Mouse (Mus musculus): ENCODE results near the gene Papolb. TPM values are rescaled to one million over a fixed set of nuclear protein-coding genes. Genes with fewer than 3 reads are reported as not detected.

The Papolb gene
- polyA plus RNA-seq, 1 experiment: 0.31 TPM

- TF ChIP-seq CTCF (IDR thresholded peaks at IDR 0.05; ENCODE audit: extremely low read depth, insufficient read depth, low read length): no peak
- TF ChIP-seq POLR2A (IDR thresholded peaks at IDR 0.05; ENCODE audit: extremely low read depth, insufficient read depth, low read length): no peak
- H3K4me3 ChIP-seq (ENCODE audit: insufficient read depth, low read length): no peak overlapping the region
- no peak overlapping the region for H3K27ac ChIP-seq (ENCODE audit: insufficient read depth, low read length)
- peaks cover 2% of the 10 kb centered on the region; the same call in 1 of the 2 replicates for H3K4me1 ChIP-seq (ENCODE audit: control insufficient read depth, insufficient read depth, low read length)
Measured at GRCm38 (mm10) chr5:142504175-142504574, 25.7 kb downstream of the Papolb start.

- Histone ChIP-seq H3K4me3 (ENCODE audit: insufficient read depth, low read length) (no peak overlapping the region), H3K27ac (ENCODE audit: insufficient read depth, low read length) (no peak overlapping the region), H3K4me1 (ENCODE audit: control insufficient read depth, insufficient read depth, low read length) (peaks cover 2% of the 10 kb centered on the region; the same call in 1 of the 2 replicates)
- peak; percentile 93 for TF ChIP-seq CTCF (IDR thresholded peaks at IDR 0.05; ENCODE audit: extremely low read depth, insufficient read depth, low read length)
- TF ChIP-seq POLR2A (IDR thresholded peaks at IDR 0.05; ENCODE audit: extremely low read depth, insufficient read depth, low read length): no peak
Measured at GRCm38 (mm10) chr5:142502414-142502813, 27.5 kb downstream of the Papolb start.

- no peak overlapping the region for H3K27ac ChIP-seq (ENCODE audit: insufficient read depth, low read length)
- H3K4me3 ChIP-seq (ENCODE audit: insufficient read depth, low read length): no peak overlapping the region
- peaks cover 2% of the 10 kb centered on the region; the same call in 1 of the 2 replicates for H3K4me1 ChIP-seq (ENCODE audit: control insufficient read depth, insufficient read depth, low read length)
- no peak for TF ChIP-seq CTCF (IDR thresholded peaks at IDR 0.05; ENCODE audit: extremely low read depth, insufficient read depth, low read length)
- TF ChIP-seq POLR2A (IDR thresholded peaks at IDR 0.05; ENCODE audit: extremely low read depth, insufficient read depth, low read length): no peak
Measured at GRCm38 (mm10) chr5:142500918-142501317, 29.0 kb downstream of the Papolb start.

GRCm38 (mm10) chr5:142498964-142499363, 30.9 kb downstream of the Papolb start:
- Histone ChIP-seq H3K4me3 (ENCODE audit: insufficient read depth, low read length) (no peak overlapping the region), H3K4me1 (ENCODE audit: control insufficient read depth, insufficient read depth, low read length) (peaks cover under 1% of the 10 kb centered on the region; the same call in 1 of the 2 replicates), H3K27ac (ENCODE audit: insufficient read depth, low read length) (no peak overlapping the region)
- TF ChIP-seq POLR2A (IDR thresholded peaks at IDR 0.05; ENCODE audit: extremely low read depth, insufficient read depth, low read length) (no peak), CTCF (IDR thresholded peaks at IDR 0.05; ENCODE audit: extremely low read depth, insufficient read depth, low read length) (peak; percentile 72)

GRCm38 (mm10) chr5:142495321-142496096, 34.4 kb downstream of the Papolb start:
- Histone ChIP-seq H3K4me1 (ENCODE audit: control insufficient read depth, insufficient read depth, low read length) (no peaks in the 10 kb centered on the region), H3K4me3 (ENCODE audit: insufficient read depth, low read length) (no peak overlapping the region), H3K27ac (ENCODE audit: insufficient read depth, low read length) (no peak overlapping the region)
- no peak for TF ChIP-seq POLR2A (IDR thresholded peaks at IDR 0.05; ENCODE audit: extremely low read depth, insufficient read depth, low read length)

GRCm38 (mm10) chr5:142493307-142493706, 36.6 kb downstream of the Papolb start:
- no peak overlapping the region for H3K27ac ChIP-seq (ENCODE audit: insufficient read depth, low read length)
- TF ChIP-seq CTCF (IDR thresholded peaks at IDR 0.05; ENCODE audit: extremely low read depth, insufficient read depth, low read length) (no peak), POLR2A (IDR thresholded peaks at IDR 0.05; ENCODE audit: extremely low read depth, insufficient read depth, low read length) (no peak)
- H3K4me1 ChIP-seq (ENCODE audit: control insufficient read depth, insufficient read depth, low read length): no peaks in the 10 kb centered on the region
- H3K4me3 ChIP-seq (ENCODE audit: insufficient read depth, low read length): no peak overlapping the region

- TF ChIP-seq POLR2A (IDR thresholded peaks at IDR 0.05; ENCODE audit: extremely low read depth, insufficient read depth, low read length): no peak
- no peak for TF ChIP-seq CTCF (IDR thresholded peaks at IDR 0.05; ENCODE audit: extremely low read depth, insufficient read depth, low read length)
- Histone ChIP-seq H3K4me1 (ENCODE audit: control insufficient read depth, insufficient read depth, low read length) (no peaks in the 10 kb centered on the region), H3K27ac (ENCODE audit: insufficient read depth, low read length) (no peak overlapping the region), H3K4me3 (ENCODE audit: insufficient read depth, low read length) (no peak overlapping the region)
Measured at GRCm38 (mm10) chr5:142489955-142490707, 39.7 kb downstream of the Papolb start.

- no peak overlapping the region for H3K4me3 ChIP-seq (ENCODE audit: insufficient read depth, low read length)
- TF ChIP-seq CTCF (IDR thresholded peaks at IDR 0.05; ENCODE audit: extremely low read depth, insufficient read depth, low read length): no peak
- no peak for TF ChIP-seq POLR2A (IDR thresholded peaks at IDR 0.05; ENCODE audit: extremely low read depth, insufficient read depth, low read length)
- no peaks in the 10 kb centered on the region for H3K4me1 ChIP-seq (ENCODE audit: control insufficient read depth, insufficient read depth, low read length)
- H3K27ac ChIP-seq (ENCODE audit: insufficient read depth, low read length): no peak overlapping the region
Measured at GRCm38 (mm10) chr5:142486654-142487053, 43.2 kb downstream of the Papolb start.

- TF ChIP-seq POLR2A (IDR thresholded peaks at IDR 0.05; ENCODE audit: extremely low read depth, insufficient read depth, low read length): no peak
- no peak for TF ChIP-seq CTCF (IDR thresholded peaks at IDR 0.05; ENCODE audit: extremely low read depth, insufficient read depth, low read length)
- H3K4me1 ChIP-seq (ENCODE audit: control insufficient read depth, insufficient read depth, low read length): no peaks in the 10 kb centered on the region
- no peak overlapping the region for H3K4me3 ChIP-seq (ENCODE audit: insufficient read depth, low read length)
- no peak overlapping the region for H3K27ac ChIP-seq (ENCODE audit: insufficient read depth, low read length)
Measured at GRCm38 (mm10) chr5:142483581-142483980, 46.3 kb downstream of the Papolb start.

Data from cortical plate, adult 2 months (tissue).